Mouse (Mus musculus): ENCODE results near the gene Arl3.

DNA sequence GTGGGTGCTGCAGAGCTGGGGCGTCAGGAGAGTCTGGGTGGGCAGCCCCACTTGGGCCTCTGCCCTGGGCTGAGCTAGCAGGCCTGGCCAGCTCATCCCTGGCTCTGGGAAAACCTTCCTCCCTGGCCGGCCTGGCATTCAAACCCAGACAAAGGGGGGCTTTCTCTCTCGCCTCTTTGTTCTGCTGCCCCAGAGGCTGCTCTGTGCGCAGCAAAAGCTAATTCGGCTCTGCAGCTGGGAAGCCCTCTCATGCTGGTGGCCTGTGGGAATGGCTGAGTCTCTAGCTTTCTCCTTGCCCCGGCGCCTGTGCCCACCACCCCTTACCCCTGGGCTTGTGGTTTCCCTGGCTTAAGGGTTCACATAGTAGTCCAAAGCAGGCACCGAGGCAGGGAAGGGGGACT, 65.8 kb downstream of the Arl3 start:
- no peak for TF ChIP-seq USF1 (IDR thresholded peaks at IDR 0.05; ENCODE audit: low read depth)
- no peak for TF ChIP-seq CTCF (IDR thresholded peaks at IDR 0.05; ENCODE audit: control insufficient read depth, insufficient read depth, insufficient read length)
- TF ChIP-seq CEBPB (IDR thresholded peaks at IDR 0.05; ENCODE audit: low read depth): no peak
- no peak for TF ChIP-seq MYOD1 (IDR thresholded peaks at IDR 0.05; ENCODE audit: control insufficient read depth, insufficient read length, low read depth)
- TF ChIP-seq MYOG (IDR thresholded peaks at IDR 0.05; ENCODE audit: control insufficient read depth, extremely low read depth, insufficient read length): no peak
- no peak for TF ChIP-seq FOSL1 (IDR thresholded peaks at IDR 0.05; ENCODE audit: insufficient read depth, low read length, poor library complexity, severe bottlenecking)
- no peak for TF ChIP-seq MAX (IDR thresholded peaks at IDR 0.05)

Measured in C2C12 (cell line).